Mouse (Mus musculus): ENCODE data around the gene Tas2r129.
"Not testable (repeated sequence)": the region's sequence is repeated elsewhere in the genome, so short reads cannot be mapped to it uniquely, and the experiment has no call there.

The Tas2r129 gene

GRCm38 (mm10) chr6:132950802-132951201, at the start of gene Tas2r129:
Gene Tas2r129 (plus strand): TSS chr6:132951102.
- no peak for DNase-seq (ENCODE audit: low read depth, low spot score)

- DNase-seq (ENCODE audit: low read depth, low spot score) = no peak
These were observed 41.6 kb upstream of the Tas2r129 start, which contains the start of gene Tas2r125 for GRCm38 (mm10) chr6:132909351-132909750. Gene Tas2r125 (plus strand): TSS chr6:132909651.

- not testable (repeated sequence) for DNase-seq (ENCODE audit: low read depth, low spot score)
These were observed 9.5 kb upstream of the Tas2r129 start for GRCm38 (mm10) chr6:132941376-132941775.

- DNase-seq (ENCODE audit: low read depth, low spot score) = no peak
These were observed 6.9 kb downstream of the Tas2r129 start, which contains the start of gene Tas2r131 for GRCm38 (mm10) chr6:132957819-132958218. Gene Tas2r131 (minus strand): TSS chr6:132957919.

GRCm38 (mm10) chr6:132980865-132981264, 30.0 kb downstream of the Tas2r129 start, which contains the start of gene Tas2r109:
Gene Tas2r109 (minus strand): TSS chr6:132980965.
- DNase-seq (ENCODE audit: low read depth, low spot score) = no peak

All from CD4-positive, CD25-positive, alpha-beta regulatory T cell, adult 2 months (primary cell).